Mouse (Mus musculus) heart, embryonic 10.5 days (tissue): Measurements from ENCODE around the gene Ubqln5. TPM values are rescaled to one million over a fixed set of nuclear protein-coding genes. Genes with fewer than 3 reads are reported as not detected.

Experiments
- DNase-seq: peaks from one replicate; pipeline ENCODE4 v3.0.0-alpha.2; 2017; ENCODE audit warnings: low spot score
- H3K27ac ChIP-seq: fragments of 300-500 bp; sonication (generic); 2 replicates; pipeline ENCODE4 v1.5.1; 2016; ENCODE audit warnings: mild to moderate bottlenecking
- H3K27me3 ChIP-seq: fragments of 300-500 bp; sonication (generic); 2 replicates; pipeline ENCODE4 v1.6.1; 2016; ENCODE audit warnings: mild to moderate bottlenecking; ENCODE audit not compliant: poor library complexity, insufficient read depth, severe bottlenecking
- H3K36me3 ChIP-seq: fragments of 300-500 bp; sonication (generic); 2 replicates; pipeline ENCODE4 v1.6.1; 2016; ENCODE audit warnings: mild to moderate bottlenecking, moderate library complexity
- H3K4me1 ChIP-seq: fragments of 300-500 bp; sonication (generic); 2 replicates; pipeline ENCODE4 v1.6.1; 2016; ENCODE audit warnings: mild to moderate bottlenecking
- H3K4me3 ChIP-seq: fragments of 300-500 bp; sonication (generic); 2 replicates; pipeline ENCODE4 v1.5.1; 2016; ENCODE audit warnings: mild to moderate bottlenecking, moderate library complexity
- H3K9me3 ChIP-seq: fragments of 300-500 bp; sonication (generic); 2 replicates; pipeline ENCODE4 v1.6.1; 2016; ENCODE audit warnings: mild to moderate bottlenecking, moderate library complexity
- WGBS: fragments of 180-500 bp; shearing (Covaris S2); methylation state at CpG from one replicate; pipeline ENCODE4 v1.1.7; 2016; 5-methylcytosine and 5-hydroxymethylcytosine counted together
- polyA plus RNA-seq: library from polyadenylated mRNA; unstranded; fragments of >200 nt; fragmentation: Nextera tagmentation; extraction: Ambion mirVana; gene quantifications from 2 replicates; pipeline ENCODE4 v1.2.1, GENCODE M21; 2016

The Ubqln5 gene
- polyA plus RNA-seq: not detected in 2 replicates

GRCm38 (mm10) chr7:104129726-104130125 is at the start of gene Ubqln5:
Gene Ubqln5 (minus strand): TSS chr7:104129826.
- no peak within 1 kb of the TSS for H3K27ac ChIP-seq
- no peaks in the 10 kb centered on the region for H3K36me3 ChIP-seq
- 85% methylated on average over 5 of the region's 5 CpGs for WGBS
- DNase-seq: no peak
- H3K4me1 ChIP-seq: no peaks in the 10 kb centered on the region
- no peaks in the 10 kb centered on the region for H3K9me3 ChIP-seq
- H3K4me3 ChIP-seq: no peak within 1 kb of the TSS
- H3K27me3 ChIP-seq: no peaks in the 10 kb centered on the region

GRCm38 (mm10) chr7:104179074-104179473 is 49.4 kb upstream of the Ubqln5 start:
- WGBS: 90% methylated on average over 1 of the region's 1 CpGs
- no peak overlapping the region for H3K27ac ChIP-seq

GRCm38 (mm10) chr7:104178422-104179054 is 48.9 kb upstream of the Ubqln5 start:
- Histone ChIP-seq H3K4me3 (no peak overlapping the region), H3K9me3 (no peaks in the 10 kb centered on the region), H3K27ac (no peak overlapping the region), H3K27me3 (no peaks in the 10 kb centered on the region), H3K36me3 (no peaks in the 10 kb centered on the region), H3K4me1 (no peaks in the 10 kb centered on the region)
- no peak for DNase-seq
- 63% methylated on average over 5 of the region's 5 CpGs for WGBS

More at GRCm38 (mm10) chr7:104179074-104179473, 49.4 kb upstream of the Ubqln5 start:
- no peak overlapping the region for H3K4me3 ChIP-seq
- no peaks in the 10 kb centered on the region for H3K4me1 ChIP-seq
- H3K27me3 ChIP-seq: no peaks in the 10 kb centered on the region
- no peak for DNase-seq
- no peaks in the 10 kb centered on the region for H3K36me3 ChIP-seq
- H3K9me3 ChIP-seq: no peaks in the 10 kb centered on the region

- Histone ChIP-seq H3K27me3 (no peaks in the 10 kb centered on the region), H3K4me3 (no peak overlapping the region), H3K9me3 (no peaks in the 10 kb centered on the region), H3K36me3 (no peaks in the 10 kb centered on the region), H3K27ac (no peak overlapping the region), H3K4me1 (no peaks in the 10 kb centered on the region)
- WGBS: 70% methylated on average over 1 of the region's 1 CpGs
- no peak for DNase-seq
Measured at GRCm38 (mm10) chr7:104175085-104175484, 45.5 kb upstream of the Ubqln5 start.

GRCm38 (mm10) chr7:104169634-104170204 is 40.1 kb upstream of the Ubqln5 start:
- H3K4me1 ChIP-seq: no peaks in the 10 kb centered on the region
- DNase-seq: no peak
- H3K4me3 ChIP-seq: no peak overlapping the region
- no peaks in the 10 kb centered on the region for H3K27me3 ChIP-seq
- no peaks in the 10 kb centered on the region for H3K36me3 ChIP-seq
- H3K9me3 ChIP-seq: no peaks in the 10 kb centered on the region
- H3K27ac ChIP-seq: no peak overlapping the region
- 71% methylated on average over 6 of the region's 6 CpGs for WGBS

- H3K4me3 ChIP-seq: no peak overlapping the region
- H3K27me3 ChIP-seq: no peaks in the 10 kb centered on the region
- no peak for DNase-seq
- H3K4me1 ChIP-seq: no peaks in the 10 kb centered on the region
- H3K27ac ChIP-seq: no peak overlapping the region
- 76% methylated on average over 6 of the region's 6 CpGs for WGBS
- no peaks in the 10 kb centered on the region for H3K9me3 ChIP-seq
- H3K36me3 ChIP-seq: no peaks in the 10 kb centered on the region
Measured at GRCm38 (mm10) chr7:104167105-104167504, 37.5 kb upstream of the Ubqln5 start.

GRCm38 (mm10) chr7:104150456-104150855 is 20.8 kb upstream of the Ubqln5 start, which contains the start of gene Ubqlnl:
Gene Ubqlnl (minus strand): TSS chr7:104150556.
- Histone ChIP-seq H3K4me1 (no peaks in the 10 kb centered on the region), H3K27ac (no peak within 1 kb of the TSS), H3K4me3 (no peak within 1 kb of the TSS), H3K9me3 (no peaks in the 10 kb centered on the region), H3K27me3 (no peaks in the 10 kb centered on the region), H3K36me3 (no peaks in the 10 kb centered on the region)
- DNase-seq: no peak
- WGBS: 89% methylated on average over 2 of the region's 2 CpGs

- Histone ChIP-seq H3K36me3 (no peaks in the 10 kb centered on the region), H3K27ac (no peak within 1 kb of the TSS), H3K27me3 (no peaks in the 10 kb centered on the region), H3K4me3 (no peak within 1 kb of the TSS), H3K9me3 (no peaks in the 10 kb centered on the region), H3K4me1 (no peaks in the 10 kb centered on the region)
- 76% methylated on average over 3 of the region's 3 CpGs for WGBS
- no peak for DNase-seq
Measured at GRCm38 (mm10) chr7:104143179-104143578, 13.6 kb upstream of the Ubqln5 start, which contains the start of gene Ubqln3. Gene Ubqln3 (minus strand): TSS chr7:104143279.

GRCm38 (mm10) chr7:104137305-104137704 is 7.7 kb upstream of the Ubqln5 start, which contains the start of gene Olfr643:
Gene Olfr643 (minus strand): TSS chr7:104137405.
- H3K4me1 ChIP-seq: no peaks in the 10 kb centered on the region
- 83% methylated on average over 5 of the region's 5 CpGs for WGBS
- H3K27ac ChIP-seq: no peak within 1 kb of the TSS
- DNase-seq: no peak
- H3K27me3 ChIP-seq: no peaks in the 10 kb centered on the region
- no peaks in the 10 kb centered on the region for H3K9me3 ChIP-seq
- H3K4me3 ChIP-seq: no peak within 1 kb of the TSS
- no peaks in the 10 kb centered on the region for H3K36me3 ChIP-seq

GRCm38 (mm10) chr7:104104757-104104972 is 25.0 kb downstream of the Ubqln5 start, which contains the start of gene Olfr646:
Gene Olfr646 (plus strand): TSS chr7:104104873.
- no peak for DNase-seq
- no peaks in the 10 kb centered on the region for H3K27me3 ChIP-seq
- H3K36me3 ChIP-seq: no peaks in the 10 kb centered on the region
- H3K27ac ChIP-seq: no peak within 1 kb of the TSS
- H3K4me1 ChIP-seq: no peaks in the 10 kb centered on the region
- H3K9me3 ChIP-seq: no peaks in the 10 kb centered on the region
- H3K4me3 ChIP-seq: no peak within 1 kb of the TSS

GRCm38 (mm10) chr7:104103913-104104756 is 25.5 kb downstream of the Ubqln5 start:
- no peak for DNase-seq
- Histone ChIP-seq H3K36me3 (no peaks in the 10 kb centered on the region), H3K9me3 (no peaks in the 10 kb centered on the region), H3K27ac (no peak overlapping the region), H3K4me1 (no peaks in the 10 kb centered on the region), H3K4me3 (no peak overlapping the region), H3K27me3 (no peaks in the 10 kb centered on the region)
- WGBS: 62% methylated on average over 4 of the region's 4 CpGs

- H3K9me3 ChIP-seq: no peaks in the 10 kb centered on the region
- no peaks in the 10 kb centered on the region for H3K4me1 ChIP-seq
- H3K36me3 ChIP-seq: no peaks in the 10 kb centered on the region
- 60% methylated on average over 1 of the region's 1 CpGs for WGBS
- no peak within 1 kb of the TSS for H3K4me3 ChIP-seq
- no peak within 1 kb of the TSS for H3K27ac ChIP-seq
- H3K27me3 ChIP-seq: no peaks in the 10 kb centered on the region
- no peak for DNase-seq
Measured at GRCm38 (mm10) chr7:104085365-104085764, 44.3 kb downstream of the Ubqln5 start, which contains the start of gene Olfr645. Gene Olfr645 (minus strand): TSS chr7:104085465.
